Mouse (Mus musculus): ENCODE data around the gene Mmp7.

Mmp7 gene

GRCm38 (mm10) chr9:7691790-7692189 lies at the start of gene Mmp7:
Gene Mmp7, plus strand, starts transcription at chr9:7692090.
- DNase-seq = no peak

DNA sequence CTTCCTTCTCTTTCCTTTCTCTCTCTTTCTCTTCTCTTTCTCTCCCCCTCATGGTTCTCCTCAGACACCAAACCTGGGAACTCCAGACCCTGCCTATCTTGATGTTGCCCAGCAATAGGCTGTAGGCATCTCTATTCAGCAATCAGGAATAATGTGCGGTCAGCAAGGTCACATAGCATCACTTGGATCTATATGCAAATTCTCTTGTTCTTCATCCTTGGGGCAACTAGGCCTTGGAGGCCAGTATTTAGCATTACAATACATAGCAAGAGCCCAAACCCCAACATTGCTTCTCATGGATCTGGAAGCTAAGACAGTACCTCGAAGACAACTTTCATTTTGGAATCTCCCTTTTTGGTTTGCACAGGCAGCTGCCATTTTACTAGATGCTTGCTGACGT lies 44.0 kb upstream of the Mmp7 start:
- DNase-seq = no peak

- DNase-seq = no peak
Measured at GRCm38 (mm10) chr9:7650397-7651180, 41.3 kb upstream of the Mmp7 start.

DNA sequence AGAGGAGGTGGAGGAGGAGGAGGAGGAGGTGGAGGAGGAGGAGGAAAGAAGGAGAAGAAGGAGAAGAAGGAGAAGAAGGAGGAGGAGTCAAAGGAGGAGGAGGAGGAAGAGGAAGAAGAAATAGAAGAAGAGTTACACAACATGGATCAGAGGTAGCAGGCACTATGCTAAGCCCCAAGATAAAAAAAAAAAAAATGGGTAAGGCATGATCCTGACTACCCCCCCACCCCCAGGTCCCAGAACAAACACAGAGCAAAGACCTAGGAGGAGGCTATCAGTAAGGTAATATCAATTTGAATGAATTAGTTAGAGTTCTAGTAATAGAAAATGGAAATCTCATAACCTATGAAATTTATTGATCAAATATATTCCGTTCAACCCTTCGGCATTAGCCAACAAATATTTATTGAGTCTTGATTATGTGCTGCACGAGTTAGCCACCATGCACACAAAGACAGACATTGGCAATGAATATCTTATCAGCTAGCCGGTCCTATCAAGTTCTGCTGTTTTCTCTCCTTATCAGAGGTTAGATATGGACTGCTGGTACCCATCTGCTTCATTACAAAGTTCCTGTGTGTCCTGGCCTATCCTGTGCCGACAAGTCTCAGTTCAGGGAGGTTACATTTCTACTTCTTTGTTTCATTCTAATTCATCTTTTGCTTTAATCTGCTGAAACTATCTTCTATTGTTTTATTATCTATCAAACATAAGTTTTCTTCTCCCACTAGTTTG lies 39.4 kb upstream of the Mmp7 start:
- no peak for DNase-seq

GRCm38 (mm10) chr9:7657946-7658345 lies 33.9 kb upstream of the Mmp7 start:
- no peak for DNase-seq

- no peak for DNase-seq
Measured at GRCm38 (mm10) chr9:7659469-7660020, 32.3 kb upstream of the Mmp7 start.

- DNase-seq = no peak
Measured at GRCm38 (mm10) chr9:7661371-7661770, 30.5 kb upstream of the Mmp7 start.

- no peak for DNase-seq
Measured at GRCm38 (mm10) chr9:7669674-7670073, 22.2 kb upstream of the Mmp7 start.

- DNase-seq = no peak
Measured at GRCm38 (mm10) chr9:7672985-7673384, 18.9 kb upstream of the Mmp7 start.

DNA sequence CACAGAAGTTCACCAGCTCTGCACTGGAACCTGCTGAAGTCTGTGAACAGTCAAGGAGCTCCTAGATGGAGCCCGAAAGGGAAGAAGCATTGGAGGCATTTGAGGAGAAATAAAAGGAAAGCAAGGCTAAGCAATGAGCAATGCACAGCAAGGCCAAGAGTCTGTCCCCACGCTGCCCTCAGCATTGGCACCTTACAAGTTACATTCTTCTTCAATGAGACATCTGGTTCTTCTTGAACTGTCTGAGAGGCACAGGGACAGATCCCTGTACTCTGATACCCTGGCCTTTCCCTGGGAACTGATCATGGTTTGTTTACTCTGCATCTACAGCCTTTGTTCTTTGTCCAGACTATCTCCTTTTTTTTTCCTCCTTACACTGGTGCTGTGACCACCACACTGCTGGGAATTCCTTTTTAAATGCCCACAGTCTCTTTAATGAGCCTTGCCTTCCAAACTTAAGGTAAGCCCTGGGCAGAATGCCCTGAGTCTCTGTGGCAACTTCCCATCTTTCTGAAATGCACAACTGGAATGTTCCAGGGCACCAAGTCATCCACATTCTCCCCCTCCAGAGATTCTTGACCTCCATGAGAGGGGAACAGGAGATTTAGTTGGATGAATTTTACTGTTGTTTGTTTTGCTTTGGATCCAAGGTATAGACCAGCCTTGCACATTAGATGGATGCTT lies 13.6 kb upstream of the Mmp7 start:
- DNase-seq = no peak

DNA sequence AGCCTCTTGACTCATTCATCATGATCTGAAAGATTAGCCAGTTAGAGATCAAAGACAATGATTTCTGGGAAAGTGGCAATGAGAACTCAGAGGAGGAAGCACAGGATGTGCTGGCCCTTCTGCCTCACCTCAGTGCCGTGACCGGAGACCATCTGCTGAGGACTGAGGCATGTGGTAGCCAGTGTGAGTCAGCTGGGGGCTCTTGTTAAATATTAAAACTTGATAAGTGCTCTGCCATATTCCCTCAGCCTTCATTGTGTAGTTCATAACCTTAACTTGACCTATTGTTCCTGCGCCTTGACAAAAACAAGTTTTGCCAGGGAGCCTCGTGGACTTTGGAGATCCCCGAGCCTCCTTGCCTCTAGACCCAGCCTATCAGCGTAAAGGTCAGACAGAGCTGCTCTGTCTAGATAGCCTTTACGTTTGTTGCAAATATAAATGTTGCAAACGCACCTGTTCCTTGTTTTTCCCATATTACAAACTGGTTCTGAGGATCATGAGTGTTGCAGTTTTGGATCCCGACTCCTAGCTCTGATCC lies 9.7 kb upstream of the Mmp7 start:
- no peak for DNase-seq

- DNase-seq = no peak
Measured at GRCm38 (mm10) chr9:7686024-7686423, 5.9 kb upstream of the Mmp7 start.

GRCm38 (mm10) chr9:7689799-7690198 lies 2.1 kb upstream of the Mmp7 start:
- DNase-seq = no peak

DNA sequence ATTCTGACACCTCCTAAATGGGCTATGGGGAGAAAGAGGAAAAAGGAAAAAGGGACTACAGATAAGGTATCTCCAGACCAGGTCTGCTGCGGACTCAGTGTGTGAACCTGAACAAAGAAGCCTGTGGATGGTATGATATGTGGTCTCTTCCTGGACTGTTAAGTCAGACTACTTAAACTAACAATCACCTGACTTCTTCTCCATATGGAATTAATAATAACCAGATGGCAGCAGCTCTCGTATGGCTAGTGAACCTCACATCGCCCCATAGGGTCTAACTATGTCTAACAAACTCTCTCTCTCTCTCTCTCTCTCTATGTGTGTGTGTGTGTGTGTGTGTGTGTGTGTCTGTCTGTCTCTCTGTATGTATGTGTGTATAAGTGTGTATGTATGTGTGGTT lies 2.1 kb downstream of the Mmp7 start:
- DNase-seq = no peak

GRCm38 (mm10) chr9:7695646-7696045 lies 3.8 kb downstream of the Mmp7 start:
- no peak for DNase-seq

- no peak for DNase-seq
Measured at GRCm38 (mm10) chr9:7708698-7709097, 16.8 kb downstream of the Mmp7 start.

DNA sequence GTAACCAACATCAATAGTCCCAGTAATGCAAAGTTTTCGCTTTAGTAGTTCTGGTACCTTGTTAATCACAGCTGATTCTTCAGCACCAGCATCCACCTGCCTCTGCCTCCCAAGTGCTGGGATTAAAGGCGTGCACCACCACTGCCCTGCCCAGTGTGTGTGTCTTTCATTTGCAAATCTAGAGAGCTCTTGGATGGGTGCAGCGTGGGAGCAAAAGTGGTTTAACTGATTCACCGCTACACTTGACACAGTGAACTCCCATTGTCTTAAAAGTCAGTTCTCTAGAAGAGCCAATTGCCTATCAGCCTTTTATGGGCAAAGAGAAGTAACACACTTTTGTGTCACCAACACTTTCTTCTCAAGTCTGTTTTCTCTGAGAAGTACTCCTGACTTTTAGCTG lies 19.3 kb downstream of the Mmp7 start:
- no peak for DNase-seq

GRCm38 (mm10) chr9:7714062-7714907 lies 22.4 kb downstream of the Mmp7 start:
- peak; percentile 9 for DNase-seq

DNA sequence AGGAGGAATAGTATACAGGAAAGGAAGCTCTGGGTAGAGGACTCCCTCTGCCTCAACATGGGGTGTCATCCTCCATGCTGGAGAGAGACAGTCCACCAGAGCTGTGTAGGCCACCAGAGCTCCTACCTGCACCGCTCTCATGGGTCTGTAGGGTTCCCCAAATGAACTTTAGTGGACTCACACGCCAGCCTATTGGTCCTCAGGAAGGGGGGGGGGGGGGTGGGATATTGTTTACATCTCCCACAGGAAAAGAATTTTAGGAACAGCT lies 23.0 kb downstream of the Mmp7 start:
- DNase-seq = no peak

GRCm38 (mm10) chr9:7721543-7721942 lies 29.7 kb downstream of the Mmp7 start:
- no peak for DNase-seq

- DNase-seq = no peak
Measured at GRCm38 (mm10) chr9:7728997-7729396, 37.1 kb downstream of the Mmp7 start.

- DNase-seq = no peak
Measured at GRCm38 (mm10) chr9:7742696-7743095, 50.8 kb downstream of the Mmp7 start.

DNA sequence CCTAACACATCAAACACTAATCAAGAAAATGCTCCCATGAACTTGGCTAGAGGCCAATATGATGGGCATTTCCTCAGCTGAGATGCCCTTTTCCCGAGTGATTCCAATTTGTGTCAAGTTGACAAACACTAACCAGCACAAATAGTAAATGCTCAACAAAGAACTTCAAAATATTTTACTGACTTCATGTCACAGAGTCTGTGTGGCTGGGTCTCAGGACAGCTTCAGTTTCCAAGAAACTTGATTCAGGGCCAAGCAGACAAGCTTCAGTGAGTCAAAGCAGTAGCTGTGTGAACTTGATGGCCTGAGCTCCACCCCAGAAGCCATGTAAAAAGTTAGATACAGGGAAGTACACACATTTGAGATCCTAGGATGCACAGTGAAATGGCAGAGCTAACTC lies 52.3 kb downstream of the Mmp7 start:
- DNase-seq = no peak
